Mouse (Mus musculus) neural tube, embryonic 12.5 days (tissue): ENCODE results near the gene Oas1d. TPM values are rescaled to one million over a fixed set of nuclear protein-coding genes. Genes with fewer than 3 reads are reported as not detected.
"Not testable (repeated sequence)": the region's sequence is repeated elsewhere in the genome, so short reads cannot be mapped to it uniquely, and the experiment has no call there.

ENCODE experiments used
- ATAC-seq: fragments of 200-750 bp; cut with Nextera tagmentation; 2 replicates; pipeline ENCODE4 v1.8.0; 2017; ENCODE audit warnings: low read depth, mild to moderate bottlenecking, moderate TSS enrichment, moderate library complexity; ENCODE audit not compliant: low FRiP score
- H3K27ac ChIP-seq: fragments of 300-500 bp; sonication (generic); 2 replicates; pipeline ENCODE4 v1.5.1; 2016
- H3K27me3 ChIP-seq: fragments of 300-500 bp; sonication (generic); replicated peaks from 2 replicates; pipeline ENCODE4 v1.6.1; 2016; ENCODE audit warnings: mild to moderate bottlenecking
- H3K36me3 ChIP-seq: fragments of 300-500 bp; sonication (generic); 2 replicates; pipeline ENCODE4 v1.6.1; 2016; ENCODE audit warnings: mild to moderate bottlenecking
- H3K4me1 ChIP-seq: fragments of 300-500 bp; sonication (generic); 2 replicates; pipeline ENCODE4 v1.6.1; 2016
- H3K4me2 ChIP-seq: fragments of 300-500 bp; sonication (generic); replicated peaks from 2 replicates; pipeline ENCODE4 v1.6.1; 2016; ENCODE audit warnings: mild to moderate bottlenecking
- H3K4me3 ChIP-seq: fragments of 300-500 bp; sonication (generic); 2 replicates; pipeline ENCODE4 v1.5.1; 2016
- H3K9ac ChIP-seq: fragments of 300-500 bp; sonication (generic); 2 replicates; pipeline ENCODE4 v1.6.1; 2016; ENCODE audit warnings: mild to moderate bottlenecking
- H3K9me3 ChIP-seq: fragments of 300-500 bp; sonication (generic); 2 replicates; pipeline ENCODE4 v1.6.1; 2016; ENCODE audit warnings: mild to moderate bottlenecking
- WGBS: fragments of 180-500 bp; shearing (Covaris S2); methylation state at CpG from one replicate; pipeline ENCODE4 v1.1.7; 2016; 5-methylcytosine and 5-hydroxymethylcytosine counted together
- polyA plus RNA-seq: library from polyadenylated mRNA; unstranded; fragments of >200 nt; fragmentation: Nextera tagmentation; extraction: Ambion mirVana; gene quantifications from 2 replicates; pipeline ENCODE4 v1.2.1, GENCODE M21; 2016

The Oas1d gene
- polyA plus RNA-seq, 1 experiment from 2014 or later: not detected

DNA sequence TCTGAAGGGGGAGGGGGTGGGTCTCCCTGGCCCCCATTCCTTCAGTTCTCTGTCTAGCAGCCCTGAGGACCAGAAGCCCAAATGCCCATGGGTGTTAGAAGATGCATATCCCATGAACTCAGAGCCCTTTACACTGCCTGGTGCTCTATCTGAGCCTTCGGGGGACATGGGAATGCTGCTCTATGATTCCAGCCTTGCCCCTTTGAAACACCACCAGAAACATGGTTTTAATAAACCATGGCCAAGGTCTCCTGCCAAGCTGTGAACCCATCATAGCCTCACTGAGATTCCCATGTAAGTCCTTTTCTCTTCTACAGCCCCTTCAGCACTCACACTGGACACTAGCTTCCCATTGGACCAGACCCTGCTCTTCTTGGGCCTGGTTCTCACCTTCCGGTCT lies 24.3 kb upstream of the Oas1d start:
- no peak for ATAC-seq
- Histone ChIP-seq H3K9ac (no peak overlapping the region), H3K27ac (no peak overlapping the region), H3K36me3 (no peaks in the 10 kb centered on the region), H3K4me1 (no peaks in the 10 kb centered on the region), H3K27me3 (no peaks in the 10 kb centered on the region), H3K4me3 (no peak overlapping the region), H3K9me3 (no peaks in the 10 kb centered on the region), H3K4me2 (no peak overlapping the region)
- WGBS: 89% methylated on average over 2 of the region's 2 CpGs

DNA sequence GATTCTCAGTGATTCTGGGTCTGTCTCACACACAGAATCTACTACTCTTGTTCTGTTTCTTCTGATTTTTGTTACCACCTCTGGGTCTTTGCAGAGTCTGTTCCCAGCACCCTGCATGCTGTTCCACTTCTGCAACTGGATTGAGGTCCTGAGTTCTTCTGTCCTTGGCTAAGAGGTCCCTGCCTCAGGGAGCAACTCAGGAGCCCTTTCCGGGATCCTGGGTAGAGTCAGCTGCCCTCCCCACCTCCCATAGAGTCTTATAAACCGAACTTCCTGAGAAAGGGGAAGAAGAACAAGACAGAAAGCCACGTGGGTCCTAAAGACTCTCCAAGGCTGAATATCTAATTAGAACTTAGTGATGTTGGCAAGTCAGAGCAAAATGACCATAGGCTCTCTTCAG lies 23.3 kb upstream of the Oas1d start:
- Histone ChIP-seq H3K4me3 (no peak overlapping the region), H3K4me2 (no peak overlapping the region), H3K9me3 (no peaks in the 10 kb centered on the region), H3K36me3 (no peaks in the 10 kb centered on the region), H3K27me3 (no peaks in the 10 kb centered on the region), H3K4me1 (no peaks in the 10 kb centered on the region), H3K27ac (no peak overlapping the region), H3K9ac (no peak overlapping the region)
- no peak for ATAC-seq
- 55% methylated on average over 3 of the region's 3 CpGs for WGBS

- H3K36me3 ChIP-seq, H3K4me2 ChIP-seq, H3K4me1 ChIP-seq, ATAC-seq, H3K9ac ChIP-seq, H3K4me3 ChIP-seq, H3K27me3 ChIP-seq, H3K9me3 ChIP-seq, H3K27ac ChIP-seq: not testable (repeated sequence)
- WGBS: 80% methylated on average over 2 of the region's 2 CpGs
These were observed 22.6 kb upstream of the Oas1d start for GRCm38 (mm10) chr5:120891566-120892242.

GRCm38 (mm10) chr5:120892243-120892660 lies 22.1 kb upstream of the Oas1d start:
- Histone ChIP-seq H3K27me3 (no peaks in the 10 kb centered on the region), H3K4me1 (no peaks in the 10 kb centered on the region), H3K4me3 (no peak overlapping the region), H3K9me3 (no peaks in the 10 kb centered on the region), H3K4me2 (no peak overlapping the region), H3K36me3 (no peaks in the 10 kb centered on the region), H3K9ac (no peak overlapping the region), H3K27ac (no peak overlapping the region)
- 72% methylated on average over 2 of the region's 2 CpGs for WGBS
- ATAC-seq: no peak

- not testable (repeated sequence) for H3K4me2 ChIP-seq, H3K9me3 ChIP-seq, H3K36me3 ChIP-seq, H3K4me3 ChIP-seq, H3K27me3 ChIP-seq, ATAC-seq, H3K4me1 ChIP-seq, H3K9ac ChIP-seq, H3K27ac ChIP-seq
- WGBS: 94% methylated on average over 4 of the region's 4 CpGs
These were observed 20.5 kb upstream of the Oas1d start for GRCm38 (mm10) chr5:120893866-120894265.

GRCm38 (mm10) chr5:120894692-120895091 lies 19.6 kb upstream of the Oas1d start:
- not testable (repeated sequence) for H3K4me1 ChIP-seq, H3K27me3 ChIP-seq, H3K36me3 ChIP-seq, H3K9me3 ChIP-seq, H3K4me2 ChIP-seq, H3K27ac ChIP-seq, H3K9ac ChIP-seq, ATAC-seq, H3K4me3 ChIP-seq
- 84% methylated on average over 2 of the region's 2 CpGs for WGBS

DNA sequence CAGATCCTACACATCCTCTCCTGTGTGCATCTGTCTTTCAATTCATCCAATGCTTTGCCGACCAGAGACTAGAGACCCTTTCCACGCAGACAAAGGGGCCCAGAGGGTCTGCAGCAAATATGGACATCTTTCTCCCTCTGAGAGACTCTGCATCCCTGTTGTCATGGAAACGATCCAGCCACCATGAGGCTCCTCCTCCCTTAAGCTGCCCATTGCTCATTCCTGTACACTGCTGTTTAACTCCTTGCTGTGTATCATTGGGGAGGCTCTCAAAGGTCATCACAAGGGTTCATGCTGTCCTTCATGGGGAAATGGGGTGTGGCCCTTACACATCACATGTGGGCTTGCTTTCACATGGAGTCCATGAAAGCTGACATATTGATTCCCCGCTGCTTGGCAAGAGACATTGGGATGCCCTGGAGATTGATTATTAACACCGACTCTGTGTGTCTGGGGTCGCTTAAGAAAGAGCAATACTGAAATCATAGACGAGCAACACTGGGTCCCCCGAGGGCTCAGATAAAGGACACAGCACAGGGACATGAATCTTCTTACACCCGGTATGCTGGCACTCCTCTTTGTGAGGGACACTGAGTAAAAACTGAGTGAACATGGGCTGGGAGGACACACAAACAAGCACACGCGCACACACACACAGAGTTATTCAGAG lies 19.0 kb upstream of the Oas1d start:
- Histone ChIP-seq H3K27ac (no peak overlapping the region), H3K4me2 (no peak overlapping the region), H3K9me3 (no peaks in the 10 kb centered on the region), H3K9ac (no peak overlapping the region), H3K4me3 (no peak overlapping the region), H3K27me3 (no peaks in the 10 kb centered on the region), H3K36me3 (no peaks in the 10 kb centered on the region), H3K4me1 (no peaks in the 10 kb centered on the region)
- whole genome bisulfite sequencing: 81% methylated on average over 11 of the region's 11 CpGs
- no peak for ATAC-seq

DNA sequence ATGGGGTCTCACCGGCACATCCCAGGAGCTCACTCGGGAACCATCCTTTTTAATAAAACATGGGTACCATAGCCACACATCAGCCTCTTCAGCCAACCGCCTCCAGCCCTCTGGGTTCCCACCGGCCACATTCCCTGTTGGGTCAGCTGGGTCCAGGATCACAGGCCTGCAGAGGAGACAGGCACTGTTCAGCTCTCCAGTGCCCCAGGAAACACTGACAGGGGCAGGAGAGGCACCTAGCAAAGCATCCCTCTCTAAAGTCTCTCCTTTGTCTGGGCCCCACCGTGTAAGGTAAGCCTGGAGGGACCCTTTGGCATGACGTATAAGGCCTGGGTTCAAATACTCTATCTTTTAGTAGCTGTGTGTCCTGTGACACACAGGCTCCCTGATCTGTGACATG lies 16.0 kb upstream of the Oas1d start:
- Histone ChIP-seq H3K9ac (no peak overlapping the region), H3K4me1 (no peaks in the 10 kb centered on the region), H3K27ac (no peak overlapping the region), H3K36me3 (no peaks in the 10 kb centered on the region), H3K27me3 (no peaks in the 10 kb centered on the region), H3K4me2 (no peak overlapping the region), H3K9me3 (no peaks in the 10 kb centered on the region), H3K4me3 (no peak overlapping the region)
- ATAC-seq: no peak
- WGBS: 89% methylated on average over 6 of the region's 6 CpGs

- ATAC-seq: no peak
- Histone ChIP-seq H3K9me3 (no peaks in the 10 kb centered on the region), H3K27ac (no peak overlapping the region), H3K4me1 (no peaks in the 10 kb centered on the region), H3K27me3 (no peaks in the 10 kb centered on the region), H3K36me3 (no peaks in the 10 kb centered on the region), H3K9ac (no peak overlapping the region), H3K4me3 (no peak overlapping the region), H3K4me2 (no peak overlapping the region)
These were observed 15.6 kb upstream of the Oas1d start for GRCm38 (mm10) chr5:120898726-120899125.

- ATAC-seq: no peak
- WGBS: 68% methylated on average over 1 of the region's 1 CpGs
- no peak overlapping the region for H3K27ac ChIP-seq
- no peaks in the 10 kb centered on the region for H3K27me3 ChIP-seq
- H3K4me2 ChIP-seq: no peak overlapping the region
- no peaks in the 10 kb centered on the region for H3K4me1 ChIP-seq
- H3K36me3 ChIP-seq: no peaks in the 10 kb centered on the region
- H3K9me3 ChIP-seq: no peaks in the 10 kb centered on the region
- H3K4me3 ChIP-seq: no peak overlapping the region
- no peak overlapping the region for H3K9ac ChIP-seq
These were observed 13.7 kb upstream of the Oas1d start for GRCm38 (mm10) chr5:120900666-120901065.

- Histone ChIP-seq H3K9ac (no peak overlapping the region), H3K4me3 (no peak overlapping the region), H3K27me3 (no peaks in the 10 kb centered on the region), H3K4me2 (no peak overlapping the region), H3K9me3 (no peaks in the 10 kb centered on the region), H3K36me3 (no peaks in the 10 kb centered on the region), H3K27ac (no peak overlapping the region), H3K4me1 (no peaks in the 10 kb centered on the region)
- no peak for ATAC-seq
- WGBS: 93% methylated on average over 5 of the region's 5 CpGs
These were observed 12.3 kb upstream of the Oas1d start for GRCm38 (mm10) chr5:120902056-120902455.

GRCm38 (mm10) chr5:120906791-120907733 lies 7.3 kb upstream of the Oas1d start, which contains the start of gene Oas1a:
TSS of gene Oas1a (minus strand) at chr5:120907521.
- not testable (repeated sequence) for H3K27ac ChIP-seq, H3K4me1 ChIP-seq, ATAC-seq, H3K4me3 ChIP-seq, H3K9me3 ChIP-seq, H3K27me3 ChIP-seq, H3K4me2 ChIP-seq, H3K36me3 ChIP-seq, H3K9ac ChIP-seq
- 29% methylated on average over 10 of the region's 12 CpGs for WGBS
